10 mouse cellular contexts compared by ENCODE assay signal in genomic region chr10:59965362-59965695, GRCm38 (mm10). TPM values are rescaled to one million over a fixed set of nuclear protein-coding genes. Genes with fewer than 3 reads are reported as not detected.
DNase-seq lines count a peak whose midpoint lies in the region; ATAC-seq and TF ChIP-seq lines count a peak whose summit lies in the region.
"Had no signal": no experiment of that assay in that cellular context is flagged by ENCODE, and none has a peak within 500 bp of the region (broad histone marks: within the 10 kb centered on the region; RNA-seq: fewer than 3 reads in every experiment).

No protein-coding gene starts in this region.

- no peaks in the 10 kb centered on the region for H3K27me3 ChIP-seq in heart, embryonic 12.5 days (replicated peaks)
- H3K27me3 ChIP-seq in neural tube, embryonic 11.5 days (ENCODE audit: control insufficient read depth, insufficient read depth, low read length), result no peaks in the 10 kb centered on the region
- H3K27me3 ChIP-seq in limb, embryonic 11.5 days (ENCODE audit: control insufficient read depth, insufficient read depth, low read length), result no peaks in the 10 kb centered on the region
- H3K27me3 ChIP-seq in stomach, postnatal 0 days (ENCODE audit: control insufficient read depth, insufficient read depth, low read length), result no peaks in the 10 kb centered on the region

- peak overlapping the region; percentile 64 for H3K4me2 ChIP-seq in heart, embryonic 12.5 days
- H3K4me2 ChIP-seq in neural tube, embryonic 11.5 days (ENCODE audit: low read depth), result peak overlapping the region; percentile 36; the same call in 1 of the 2 replicates
- peak overlapping the region; percentile 33; the same call in 1 of the 2 replicates for H3K4me2 ChIP-seq in limb, embryonic 11.5 days (ENCODE audit: low read depth, severe bottlenecking)
- no peak overlapping the region; the same call in 1 of the 2 replicates for H3K4me2 ChIP-seq in stomach, postnatal 0 days (replicated peaks; ENCODE audit: low read depth)
- H3K4me2 ChIP-seq: liver, embryonic 15.5 days had no signal

- H3K4me3 ChIP-seq in heart, embryonic 12.5 days, result no peak overlapping the region
- H3K4me3 ChIP-seq in neural tube, embryonic 11.5 days (ENCODE audit: low read depth, low read length), result no peak overlapping the region
- H3K4me3 ChIP-seq in limb, embryonic 11.5 days (ENCODE audit: low read depth, low read length), result no peak overlapping the region
- H3K4me3 ChIP-seq in stomach, postnatal 0 days (ENCODE audit: low read depth, low read length), result no peak overlapping the region
- H3K4me3 ChIP-seq: liver, embryonic 15.5 days had no signal

- H3K27ac ChIP-seq in heart, embryonic 12.5 days (ENCODE audit: poor library complexity, severe bottlenecking), result peak overlapping the region; percentile 65
- H3K27ac ChIP-seq in neural tube, embryonic 11.5 days (ENCODE audit: low read depth, low read length), result peak overlapping the region; percentile 84
- peak overlapping the region; percentile 92 for H3K27ac ChIP-seq in limb, embryonic 11.5 days (replicated peaks; ENCODE audit: low read depth, low read length)
- H3K27ac ChIP-seq in stomach, postnatal 0 days (replicated peaks), result peak overlapping the region; percentile 87
- H3K27ac ChIP-seq: liver, embryonic 15.5 days had no signal

- H3K36me3 ChIP-seq in heart, embryonic 12.5 days, result no peaks in the 10 kb centered on the region
- H3K36me3 ChIP-seq in neural tube, embryonic 11.5 days (ENCODE audit: control insufficient read depth, insufficient read depth, low read length), result no peaks in the 10 kb centered on the region
- no peaks in the 10 kb centered on the region for H3K36me3 ChIP-seq in limb, embryonic 11.5 days (ENCODE audit: control insufficient read depth, insufficient read depth, low read length)
- no peaks in the 10 kb centered on the region for H3K36me3 ChIP-seq in stomach, postnatal 0 days (ENCODE audit: control insufficient read depth, insufficient read depth, low read length)
- H3K36me3 ChIP-seq: liver, embryonic 15.5 days had no signal

- 33% methylated on average over 9 of the region's 9 CpGs for WGBS in heart, embryonic 12.5 days
- WGBS in neural tube, embryonic 11.5 days, result 33% methylated on average over 9 of the region's 9 CpGs
- 31% methylated on average over 9 of the region's 9 CpGs for WGBS in limb, embryonic 11.5 days
- WGBS in stomach, postnatal 0 days, result 39% methylated on average over 9 of the region's 9 CpGs

- ATAC-seq in heart, embryonic 12.5 days (ENCODE audit: insufficient number of reproducible peaks, low FRiP score), result peak; percentile 8; the same call in 1 of the 2 replicates
- no peak; the same call in 1 of the 2 replicates for ATAC-seq in neural tube, embryonic 11.5 days (ENCODE audit: insufficient read depth, low FRiP score, low TSS enrichment)
- ATAC-seq in limb, embryonic 11.5 days (ENCODE audit: insufficient number of reproducible peaks, low FRiP score, low TSS enrichment, low read depth), result peak; percentile 13; the same call in 1 of the 2 replicates
- no peak for ATAC-seq in stomach, postnatal 0 days (ENCODE audit: low FRiP score, low TSS enrichment)
- no peak for ATAC-seq in megakaryocyte, adult 5-6 weeks (ENCODE audit: poor library complexity, severe bottlenecking)

- DNase-seq in heart, postnatal 10 days, result no peak
- no peak for DNase-seq in neural tube, embryonic 11.5 days (ENCODE audit: low spot score)
- DNase-seq in neural tube, embryonic 10.5 days (ENCODE audit: extremely low spot score, low spot score), result no peak
- no peak for DNase-seq in limb, embryonic 11.5 days (ENCODE audit: low spot score)
- DNase-seq in stomach, postnatal 0 days (ENCODE audit: low spot score), result no peak
- DNase-seq in spleen, adult 18-20 months, result no peak
- DNase-seq: kidney, adult 18-20 months had no signal

- intact Hi-C loops in heart, postnatal 10 days (cut with DNase I), result no loop called here

- TF ChIP-seq EP300 in stomach, postnatal 0 days (optimal IDR thresholded peaks at IDR 0.05), result no peak

- no peak for TF ChIP-seq CTCF in stomach, postnatal 0 days (IDR thresholded peaks at IDR 0.05; ENCODE audit: low read depth)

- 0 out of 2 replicates have a peak, but pooled peaks cover 4% of the 10 kb centered on the region for H3K9me3 ChIP-seq in heart, embryonic 12.5 days (replicated peaks)
- H3K9me3 ChIP-seq in neural tube, embryonic 11.5 days (ENCODE audit: control insufficient read depth, low read length), result 0 out of 2 replicates have a peak, but pooled peaks cover 2% of the 10 kb centered on the region
- no peaks in the 10 kb centered on the region for H3K9me3 ChIP-seq in limb, embryonic 11.5 days (ENCODE audit: control insufficient read depth, low read length)
- H3K9me3 ChIP-seq in stomach, postnatal 0 days (ENCODE audit: control insufficient read depth, low read length), result no peaks in the 10 kb centered on the region
- H3K9me3 ChIP-seq: liver, embryonic 15.5 days had no signal

- H3K9ac ChIP-seq in heart, embryonic 12.5 days, result peak overlapping the region; percentile 43; the same call in 1 of the 2 replicates
- H3K9ac ChIP-seq in neural tube, embryonic 11.5 days (ENCODE audit: low read length), result peak overlapping the region; percentile 35
- H3K9ac ChIP-seq in limb, embryonic 11.5 days (ENCODE audit: low read length), result peak overlapping the region; percentile 13
- H3K9ac ChIP-seq in stomach, postnatal 0 days (ENCODE audit: low read length), result peak overlapping the region; percentile 47
- H3K9ac ChIP-seq: liver, embryonic 15.5 days had no signal

- peaks cover 25% of the 10 kb centered on the region for H3K4me1 ChIP-seq in heart, embryonic 12.5 days (replicated peaks)
- H3K4me1 ChIP-seq in neural tube, embryonic 11.5 days (ENCODE audit: control insufficient read depth, insufficient read depth, low read length), result peaks cover 18% of the 10 kb centered on the region
- peaks cover 22% of the 10 kb centered on the region for H3K4me1 ChIP-seq in limb, embryonic 11.5 days (ENCODE audit: control insufficient read depth, insufficient read depth, low read length)
- H3K4me1 ChIP-seq in stomach, postnatal 0 days (replicated peaks; ENCODE audit: control insufficient read depth, insufficient read depth), result peaks cover 13% of the 10 kb centered on the region

RNA-seq across cellular contexts. Expression of gene Ddit4, which starts 13.7 kb away (rescaled TPM):
- polyA plus RNA-seq in heart, embryonic 12.5 days (2016; fragmentation: Nextera tagmentation; extraction: Ambion mirVana), result 23.9 and 25.7 TPM in 2 replicates
- total RNA-seq in heart, postnatal 10 days (2021), result 100 to 1,000 TPM in 1 of 2 experiments, 10 to 100 TPM in 1; 65.8 to 116 TPM
- polyA plus RNA-seq in neural tube, embryonic 11.5 days (2014; fragmentation: Nextera tagmentation; extraction: Ambion mirVana), result 5.2 and 7.0 TPM in 2 replicates
- 6.8 and 10.2 TPM in 2 replicates for polyA plus RNA-seq in limb, embryonic 11.5 days (2014; fragmentation: Nextera tagmentation; extraction: Ambion mirVana)
- 12.4 and 17.3 TPM in 2 replicates for polyA plus RNA-seq in stomach, postnatal 0 days (2015; fragmentation: Nextera tagmentation; extraction: Ambion mirVana)
- total RNA-seq in megakaryocyte, adult 5-6 weeks (2015), result 2.2 and 2.4 TPM in 2 replicates
- 0.94 and 1.2 TPM in 2 replicates for total RNA-seq in megakaryocyte, adult 5-6 weeks (2017)

RNA-seq across cellular contexts. Expression of gene Ascc1, which starts 37.3 kb away (rescaled TPM):
- polyA plus RNA-seq in heart, embryonic 12.5 days (2016; fragmentation: Nextera tagmentation; extraction: Ambion mirVana), result 33.2 and 33.8 TPM in 2 replicates
- 10 to 100 TPM; 20.8 to 22.8 TPM for total RNA-seq in heart, postnatal 10 days (2021)
- 34.9 and 35.4 TPM in 2 replicates for polyA plus RNA-seq in neural tube, embryonic 11.5 days (2014; fragmentation: Nextera tagmentation; extraction: Ambion mirVana)
- polyA plus RNA-seq in limb, embryonic 11.5 days (2014; fragmentation: Nextera tagmentation; extraction: Ambion mirVana), result 45.2 and 46.7 TPM in 2 replicates
- polyA plus RNA-seq in stomach, postnatal 0 days (2015; fragmentation: Nextera tagmentation; extraction: Ambion mirVana), result 29.0 and 31.6 TPM in 2 replicates
- total RNA-seq in megakaryocyte, adult 5-6 weeks (2015), result 25.7 and 29.9 TPM in 2 replicates
- total RNA-seq in megakaryocyte, adult 5-6 weeks (2017), result 24.3 and 27.0 TPM in 2 replicates

RNA-seq across cellular contexts. Expression of gene Anapc16, which starts 37.6 kb away (rescaled TPM):
- polyA plus RNA-seq in heart, embryonic 12.5 days (2016; fragmentation: Nextera tagmentation; extraction: Ambion mirVana), result 79.4 and 84.7 TPM in 2 replicates
- total RNA-seq in heart, postnatal 10 days (2021), result 10 to 100 TPM; 73.8 to 83.7 TPM
- 89.1 and 90.4 TPM in 2 replicates for polyA plus RNA-seq in neural tube, embryonic 11.5 days (2014; fragmentation: Nextera tagmentation; extraction: Ambion mirVana)
- polyA plus RNA-seq in limb, embryonic 11.5 days (2014; fragmentation: Nextera tagmentation; extraction: Ambion mirVana), result 111 and 112 TPM in 2 replicates
- polyA plus RNA-seq in stomach, postnatal 0 days (2015; fragmentation: Nextera tagmentation; extraction: Ambion mirVana), result 76.8 and 86.4 TPM in 2 replicates
- 45.9 and 57.2 TPM in 2 replicates for total RNA-seq in megakaryocyte, adult 5-6 weeks (2015)
- total RNA-seq in megakaryocyte, adult 5-6 weeks (2017), result 35.2 and 39.4 TPM in 2 replicates

Comparison
In these comparisons a context has a peak if more than half of its experiments do, and no peak if none do; other contexts are left out.
1. ATAC-seq: peak in heart, embryonic 12.5 days (single experiment) and limb, embryonic 11.5 days (single experiment); none in neural tube, embryonic 11.5 days (single experiment), stomach, postnatal 0 days (single experiment) and megakaryocyte, adult 5-6 weeks (single experiment).
2. Peak in every context shown above with its lines, with median percentiles within 50 percentile points of each other: H3K27ac ChIP-seq and H3K9ac ChIP-seq.